Mouse (Mus musculus): ENCODE measurements around the gene Mga.

The Mga gene

GRCm38 (mm10) chr2:119987441-119987840, 90.4 kb downstream of the Mga start:
- in situ Hi-C loops (cut with MboI, MseI) = no loop called here

- in situ Hi-C loops (cut with MboI, MseI) = no loop called here
Observed at GRCm38 (mm10) chr2:119988952-119989351, 91.9 kb downstream of the Mga start.

GRCm38 (mm10) chr2:119990881-119991280, 93.9 kb downstream of the Mga start:
- in situ Hi-C loops (cut with MboI, MseI) = no loop called here

- in situ Hi-C loops (cut with MboI, MseI) = no loop called here
Observed at GRCm38 (mm10) chr2:119992349-119992748, 95.3 kb downstream of the Mga start.

GRCm38 (mm10) chr2:119993515-119993914, 96.5 kb downstream of the Mga start:
- in situ Hi-C loops (cut with MboI, MseI) = no loop called here

- in situ Hi-C loops (cut with MboI, MseI) = no loop called here
Observed at GRCm38 (mm10) chr2:119994839-119995238, 97.8 kb downstream of the Mga start.

GRCm38 (mm10) chr2:119995391-119996281, 98.6 kb downstream of the Mga start:
- in situ Hi-C loops (cut with MboI, MseI) = no loop called here

- in situ Hi-C loops (cut with MboI, MseI) = no loop called here
Observed at GRCm38 (mm10) chr2:119997354-119997753, 100.3 kb downstream of the Mga start.

- in situ Hi-C loops (cut with MboI, MseI) = no loop called here
Observed at GRCm38 (mm10) chr2:119999731-120000130, 102.7 kb downstream of the Mga start.

- in situ Hi-C loops (cut with MboI, MseI) = no loop called here
Observed at GRCm38 (mm10) chr2:120000882-120001584, 104.0 kb downstream of the Mga start.

GRCm38 (mm10) chr2:120001956-120002355, 104.9 kb downstream of the Mga start:
- in situ Hi-C loops (cut with MboI, MseI) = no loop called here

GRCm38 (mm10) chr2:120003970-120004369, 106.9 kb downstream of the Mga start:
- in situ Hi-C loops (cut with MboI, MseI) = no loop called here

GRCm38 (mm10) chr2:120006696-120007095, 109.7 kb downstream of the Mga start:
- in situ Hi-C loops (cut with MboI, MseI) = no loop called here

GRCm38 (mm10) chr2:120007680-120008210, 110.7 kb downstream of the Mga start:
- in situ Hi-C loops (cut with MboI, MseI) = no loop called here

GRCm38 (mm10) chr2:120008672-120009071, 111.6 kb downstream of the Mga start:
- in situ Hi-C loops (cut with MboI, MseI) = no loop called here

- in situ Hi-C loops (cut with MboI, MseI) = no loop called here
Observed at GRCm38 (mm10) chr2:120011462-120012200, 114.6 kb downstream of the Mga start.

GRCm38 (mm10) chr2:120012924-120013323, 115.9 kb downstream of the Mga start:
- in situ Hi-C loops (cut with MboI, MseI) = no loop called here

- in situ Hi-C loops (cut with MboI, MseI) = no loop called here
Observed at GRCm38 (mm10) chr2:120013831-120014486, 116.9 kb downstream of the Mga start.

- in situ Hi-C loops (cut with MboI, MseI) = no loop called here
Observed at GRCm38 (mm10) chr2:120015882-120016281, 118.9 kb downstream of the Mga start.

- in situ Hi-C loops (cut with MboI, MseI) = no loop called here
Observed at GRCm38 (mm10) chr2:120017599-120017998, 120.6 kb downstream of the Mga start.
